9 mouse cellular contexts compared by ENCODE assay signal in the genomic region with DNA sequence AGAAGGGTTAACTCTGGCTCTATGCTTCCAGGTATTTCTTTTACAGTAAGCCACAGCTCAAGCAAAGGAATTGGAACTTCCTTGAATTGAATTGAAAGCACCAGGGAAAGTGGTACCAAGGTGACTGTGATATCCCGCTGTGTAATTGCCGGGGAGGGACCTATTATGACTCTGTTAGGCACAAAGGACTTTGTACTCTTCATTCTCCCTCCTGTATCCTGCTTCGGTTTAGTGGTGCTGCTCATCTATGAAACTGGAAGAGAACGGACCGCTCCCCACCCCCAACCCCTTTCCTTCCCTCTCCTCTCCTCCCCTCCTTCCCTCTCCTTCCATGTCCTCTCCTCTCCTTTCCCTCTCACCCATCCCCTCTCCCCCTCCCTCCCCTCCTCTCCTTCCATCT. TPM values are rescaled to one million over a fixed set of nuclear protein-coding genes. Genes with fewer than 3 reads are reported as not detected.
DNase-seq lines count a peak whose midpoint lies in the region; ATAC-seq lines count a peak whose summit lies in the region.
"Had no signal": no experiment of that assay in that cellular context is flagged by ENCODE, and none has a peak within 500 bp of the region (broad histone marks: within the 10 kb centered on the region; RNA-seq: fewer than 3 reads in every experiment).

No protein-coding gene starts in this region.

- H3K9ac ChIP-seq in embryonic facial prominence, embryonic 12.5 days = no peak overlapping the region
- H3K9ac ChIP-seq in intestine, embryonic 15.5 days = 0 out of 2 replicates have a peak overlapping the region, but pooled peaks have one; percentile 15
- no peak overlapping the region for H3K9ac ChIP-seq in midbrain, embryonic 16.5 days (ENCODE audit: low read depth, low read length)

- peak; percentile 26 to 38 for DNase-seq in kidney, adult 8-10 months
- DNase-seq in kidney, postnatal 10 days = no peak
- DNase-seq in urinary bladder, postnatal 14 days (ENCODE audit: low spot score) = no peak
- no peak for DNase-seq in adrenal gland, adult 18-20 months (ENCODE audit: low spot score in 2 of 2)
- DNase-seq in right cerebral cortex, adult 2 months (ENCODE audit: low spot score in 2 of 2) = no peak
- DNase-seq: lung, postnatal 14 days had no signal

- H3K36me3 ChIP-seq in embryonic facial prominence, embryonic 12.5 days = no peaks in the 10 kb centered on the region
- H3K36me3 ChIP-seq in intestine, embryonic 15.5 days = no peaks in the 10 kb centered on the region
- no peaks in the 10 kb centered on the region for H3K36me3 ChIP-seq in midbrain, embryonic 16.5 days (ENCODE audit: control insufficient read depth, insufficient read depth, low read length)

- WGBS in embryonic facial prominence, embryonic 12.5 days = 10% methylated on average over 5 of the region's 5 CpGs
- WGBS in intestine, embryonic 15.5 days = 15% methylated on average over 5 of the region's 5 CpGs
- 17% methylated on average over 5 of the region's 5 CpGs for WGBS in midbrain, embryonic 16.5 days

- no peaks in the 10 kb centered on the region for H3K9me3 ChIP-seq in embryonic facial prominence, embryonic 12.5 days
- H3K9me3 ChIP-seq in intestine, embryonic 15.5 days = no peaks in the 10 kb centered on the region
- no peaks in the 10 kb centered on the region for H3K9me3 ChIP-seq in midbrain, embryonic 16.5 days (replicated peaks; ENCODE audit: control insufficient read depth, low read length, poor library complexity, severe bottlenecking)

- H3K27ac ChIP-seq in embryonic facial prominence, embryonic 12.5 days = no peak overlapping the region
- no peak overlapping the region for H3K27ac ChIP-seq in intestine, embryonic 15.5 days
- H3K27ac ChIP-seq in midbrain, embryonic 16.5 days (ENCODE audit: low read length) = no peak overlapping the region

- H3K4me1 ChIP-seq in embryonic facial prominence, embryonic 12.5 days = peaks cover 3% of the 10 kb centered on the region; the same call in 1 of the 2 replicates
- H3K4me1 ChIP-seq in intestine, embryonic 15.5 days (replicated peaks) = peaks cover 4% of the 10 kb centered on the region; the same call in 1 of the 2 replicates
- H3K4me1 ChIP-seq in midbrain, embryonic 16.5 days (ENCODE audit: control insufficient read depth, insufficient read depth, low read length) = peaks cover 7% of the 10 kb centered on the region; the same call in 1 of the 2 replicates

- H3K4me2 ChIP-seq in embryonic facial prominence, embryonic 12.5 days (replicated peaks) = peak overlapping the region; percentile 78
- peak overlapping the region; percentile 87 for H3K4me2 ChIP-seq in intestine, embryonic 15.5 days (replicated peaks)
- H3K4me2 ChIP-seq in midbrain, embryonic 16.5 days (ENCODE audit: low read length) = peak overlapping the region; percentile 74

- no peak for ATAC-seq in embryonic facial prominence, embryonic 12.5 days (ENCODE audit: insufficient number of reproducible peaks, insufficient read depth, low FRiP score, low TSS enrichment)
- peak; percentile 79 for ATAC-seq in intestine, embryonic 15.5 days
- ATAC-seq in midbrain, embryonic 16.5 days = 0 out of 2 replicates have a peak, but pooled peaks have one; percentile 21

- H3K4me3 ChIP-seq in embryonic facial prominence, embryonic 12.5 days = peak overlapping the region; percentile 45; the same call in 1 of the 2 replicates
- H3K4me3 ChIP-seq in intestine, embryonic 15.5 days (replicated peaks) = peak overlapping the region; percentile 43
- H3K4me3 ChIP-seq in midbrain, embryonic 16.5 days (ENCODE audit: low read depth, low read length) = peak overlapping the region; percentile 35

- peaks cover 16% of the 10 kb centered on the region for H3K27me3 ChIP-seq in embryonic facial prominence, embryonic 12.5 days
- H3K27me3 ChIP-seq in intestine, embryonic 15.5 days (replicated peaks) = no peaks in the 10 kb centered on the region; the same call in 1 of the 2 replicates
- H3K27me3 ChIP-seq in midbrain, embryonic 16.5 days (ENCODE audit: control insufficient read depth, insufficient read depth, low read depth, low read length) = no peaks in the 10 kb centered on the region; the same call in 1 of the 2 replicates

RNA-seq across cellular contexts. Expression of gene Eci3, which starts 1.3 kb away (rescaled TPM):
- polyA plus RNA-seq in embryonic facial prominence, embryonic 12.5 days (2016; fragmentation: Nextera tagmentation; extraction: Ambion mirVana) = 1.1 and 1.8 TPM in 2 replicates
- 2.8 and 2.9 TPM in 2 replicates for polyA plus RNA-seq in intestine, embryonic 15.5 days (2015; fragmentation: Nextera tagmentation; extraction: Ambion mirVana)
- 0.37 and 1.0 TPM in 2 replicates for polyA plus RNA-seq in midbrain, embryonic 16.5 days (2015; fragmentation: Nextera tagmentation; extraction: Ambion mirVana)
- 1 to 10 TPM; 3.3 to 4.2 TPM for total RNA-seq in adrenal gland, adult 18-20 months (2021)

RNA-seq across cellular contexts. Expression of gene 4933417A18Rik, which starts 40.7 kb away (rescaled TPM):
- not detected in 2 replicates for polyA plus RNA-seq in embryonic facial prominence, embryonic 12.5 days (2016; fragmentation: Nextera tagmentation; extraction: Ambion mirVana)
- polyA plus RNA-seq in intestine, embryonic 15.5 days (2015; fragmentation: Nextera tagmentation; extraction: Ambion mirVana) = not detected in 2 replicates
- polyA plus RNA-seq in midbrain, embryonic 16.5 days (2015; fragmentation: Nextera tagmentation; extraction: Ambion mirVana) = not detected in 2 replicates
- total RNA-seq in adrenal gland, adult 18-20 months (2021) = not detected

RNA-seq across cellular contexts. Expression of gene Fam217a, which starts 40.8 kb away (rescaled TPM):
- polyA plus RNA-seq in embryonic facial prominence, embryonic 12.5 days (2016; fragmentation: Nextera tagmentation; extraction: Ambion mirVana) = 1.2 and 1.5 TPM in 2 replicates
- polyA plus RNA-seq in intestine, embryonic 15.5 days (2015; fragmentation: Nextera tagmentation; extraction: Ambion mirVana) = 0.62 and 0.89 TPM in 2 replicates
- 0.75 and 1.6 TPM in 2 replicates for polyA plus RNA-seq in midbrain, embryonic 16.5 days (2015; fragmentation: Nextera tagmentation; extraction: Ambion mirVana)
- total RNA-seq in adrenal gland, adult 18-20 months (2021) = 1 to 10 TPM; 1.8 to 2.6 TPM

Comparison
In these comparisons a context has a peak if more than half of its experiments do, and no peak if none do; other contexts are left out.
1. DNase-seq: peak in kidney, adult 8-10 months (2 of 2); none in kidney, postnatal 10 days (single experiment), urinary bladder, postnatal 14 days (single experiment), adrenal gland, adult 18-20 months (0 of 2) and right cerebral cortex, adult 2 months (0 of 2).
2. Peak in every context shown above with its lines, with median percentiles within 50 percentile points of each other: H3K4me2 ChIP-seq and H3K4me3 ChIP-seq.